Mouse (Mus musculus) brain, embryonic 14.5 days (tissue): ENCODE results near the gene Uqcc1.

Experiments used
- CTCF ChIP-seq: fragments of 200-500 bp; IDR thresholded peaks from 2 replicates; pipeline ENCODE4 v1.5.1; 2012; ENCODE audit warnings: inconsistent platforms, mild to moderate bottlenecking, moderate library complexity, borderline replicate concordance; ENCODE audit not compliant: insufficient read depth, insufficient read length; ENCODE audit errors: extremely low read depth
- POLR2A ChIP-seq: fragments of 200-500 bp; IDR thresholded peaks from 2 replicates; pipeline ENCODE4 v1.6.1; 2012; ENCODE audit warnings: mild to moderate bottlenecking, inconsistent platforms, borderline replicate concordance; ENCODE audit not compliant: poor library complexity, insufficient read depth, insufficient read length, severe bottlenecking; ENCODE audit errors: extremely low read depth

DNA sequence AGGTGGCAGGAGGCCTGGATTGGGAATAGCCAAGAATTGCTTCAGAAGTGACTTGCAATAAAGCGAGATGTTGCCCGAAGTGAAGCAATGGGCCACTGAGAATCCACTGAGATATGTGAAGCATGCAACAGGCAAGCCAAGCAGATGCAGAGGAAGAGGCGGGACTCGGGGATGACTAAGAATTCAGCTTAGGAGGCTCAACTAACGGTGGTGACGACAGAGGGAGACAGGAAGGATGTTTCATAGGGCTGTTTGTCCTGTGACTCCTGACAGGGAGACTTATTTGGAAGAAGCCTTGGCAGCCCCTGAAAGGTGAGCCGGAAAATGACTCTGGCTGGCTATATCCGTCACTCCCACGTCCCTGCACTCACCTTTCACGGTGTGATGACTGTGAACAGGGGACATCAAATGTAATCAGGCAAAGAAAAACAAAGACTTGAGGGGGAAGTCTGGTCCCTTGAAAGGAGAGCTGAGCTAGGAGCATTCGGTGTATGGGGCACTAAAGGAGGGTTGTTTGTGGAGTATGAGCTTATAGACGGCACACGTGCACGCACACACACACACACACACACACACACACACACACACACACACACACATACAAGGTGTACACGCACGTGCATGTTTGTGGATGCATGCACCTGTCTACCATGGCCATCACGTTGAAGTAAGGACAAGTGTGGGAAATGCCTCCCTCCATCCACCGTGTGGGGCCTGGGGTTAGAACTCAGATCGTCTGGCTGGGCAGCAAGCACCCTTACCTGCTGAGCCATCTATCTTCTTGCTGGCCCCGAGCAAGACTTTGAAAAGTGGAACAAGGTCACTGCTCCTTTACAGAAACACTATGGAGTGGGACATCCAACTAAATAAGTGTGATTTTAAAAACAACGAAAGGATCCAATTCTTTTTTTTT is 50.9 kb downstream of the Uqcc1 start:
- TF ChIP-seq POLR2A (no peak), CTCF (no peak)
